Mouse (Mus musculus): ENCODE results near the gene Donson. TPM values are rescaled to one million over a fixed set of nuclear protein-coding genes. Genes with fewer than 3 reads are reported as not detected.

Gene Donson
- total and polyA plus RNA-seq, 2 experiments from 2014 or later: 4.9 to 5.0 TPM

DNA sequence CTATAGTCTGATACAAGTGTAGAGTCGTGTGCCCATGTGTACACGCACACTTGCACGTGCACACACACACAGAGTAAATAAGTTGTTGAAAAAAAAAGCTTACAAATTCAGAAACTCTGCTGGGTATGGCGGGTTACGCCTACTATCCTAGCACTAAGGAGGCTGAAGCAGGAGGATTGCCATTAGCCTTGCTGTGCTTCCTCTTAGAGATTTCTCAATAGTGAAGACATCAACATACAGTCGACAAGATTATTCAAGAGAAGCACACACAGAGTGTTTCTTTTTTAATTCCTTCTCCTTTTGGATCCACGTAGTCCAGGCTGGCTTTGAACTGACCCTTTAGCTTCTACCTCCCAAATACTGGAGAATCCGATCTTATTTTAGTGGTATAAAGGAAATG lies 48.4 kb downstream of the Donson start:
- DNase-seq (ENCODE audit: low spot score) (no peak), ATAC-seq (ENCODE audit: insufficient read depth, low read depth) (no peak)
- Histone ChIP-seq H3K4me3 (ENCODE audit: low read depth, low read length) (no peak overlapping the region), H3K27me3 (ENCODE audit: control insufficient read depth, insufficient read depth, low read length) (no peaks in the 10 kb centered on the region), H3K9me3 (replicated peaks; ENCODE audit: control insufficient read depth, low read length) (no peaks in the 10 kb centered on the region), H3K36me3 (replicated peaks; ENCODE audit: control insufficient read depth, insufficient read depth, low read length) (peaks cover 81% of the 10 kb centered on the region), H3K4me2 (ENCODE audit: low read depth, low read length) (no peak overlapping the region), H3K9ac (replicated peaks; ENCODE audit: low read depth, low read length) (no peak overlapping the region), H3K27ac (ENCODE audit: low read depth) (no peak overlapping the region), H3K4me1 (ENCODE audit: control insufficient read depth, insufficient read depth) (no peaks in the 10 kb centered on the region)
- 91% methylated on average over 8 of the region's 8 CpGs for WGBS
- TF ChIP-seq CTCF (IDR thresholded peaks at IDR 0.05; ENCODE audit: low read depth) (no peak), EP300 (IDR thresholded peaks at IDR 0.05; ENCODE audit: low read depth) (no peak)

DNA sequence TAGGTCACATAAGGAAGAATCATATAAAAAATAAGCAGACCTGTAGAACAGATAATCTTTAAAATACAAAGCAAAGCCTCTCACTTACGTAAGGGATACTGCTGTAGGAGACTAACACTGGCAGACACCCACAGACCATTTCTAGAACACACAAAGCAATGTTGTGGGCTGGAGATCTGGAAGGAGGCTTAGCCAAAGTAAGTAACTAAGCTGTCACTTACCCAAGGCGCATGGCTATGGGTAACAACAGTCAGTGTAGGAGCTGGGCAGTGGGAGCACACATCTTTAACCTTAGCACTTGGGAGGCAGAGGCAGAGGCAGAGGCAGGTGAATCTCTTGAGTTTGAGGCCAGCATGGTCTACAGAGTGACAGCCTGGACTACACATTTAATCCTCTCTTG lies 48.9 kb downstream of the Donson start:
- H3K9me3 ChIP-seq (replicated peaks; ENCODE audit: control insufficient read depth, low read length): no peaks in the 10 kb centered on the region
- WGBS: 92% methylated on average over 2 of the region's 2 CpGs
- H3K27ac ChIP-seq (ENCODE audit: low read depth): no peak overlapping the region
- H3K9ac ChIP-seq (replicated peaks; ENCODE audit: low read depth, low read length): no peak overlapping the region
- no peak overlapping the region for H3K4me3 ChIP-seq (ENCODE audit: low read depth, low read length)
- H3K4me1 ChIP-seq (ENCODE audit: control insufficient read depth, insufficient read depth): no peaks in the 10 kb centered on the region
- DNase-seq (ENCODE audit: low spot score) (no peak), ATAC-seq (ENCODE audit: insufficient read depth, low read depth) (no peak)
- no peaks in the 10 kb centered on the region for H3K27me3 ChIP-seq (ENCODE audit: control insufficient read depth, insufficient read depth, low read length)
- H3K36me3 ChIP-seq (replicated peaks; ENCODE audit: control insufficient read depth, insufficient read depth, low read length): peaks cover 86% of the 10 kb centered on the region
- TF ChIP-seq EP300 (IDR thresholded peaks at IDR 0.05; ENCODE audit: low read depth) (no peak), CTCF (IDR thresholded peaks at IDR 0.05; ENCODE audit: low read depth) (no peak)
- H3K4me2 ChIP-seq (ENCODE audit: low read depth, low read length): no peak overlapping the region

DNA sequence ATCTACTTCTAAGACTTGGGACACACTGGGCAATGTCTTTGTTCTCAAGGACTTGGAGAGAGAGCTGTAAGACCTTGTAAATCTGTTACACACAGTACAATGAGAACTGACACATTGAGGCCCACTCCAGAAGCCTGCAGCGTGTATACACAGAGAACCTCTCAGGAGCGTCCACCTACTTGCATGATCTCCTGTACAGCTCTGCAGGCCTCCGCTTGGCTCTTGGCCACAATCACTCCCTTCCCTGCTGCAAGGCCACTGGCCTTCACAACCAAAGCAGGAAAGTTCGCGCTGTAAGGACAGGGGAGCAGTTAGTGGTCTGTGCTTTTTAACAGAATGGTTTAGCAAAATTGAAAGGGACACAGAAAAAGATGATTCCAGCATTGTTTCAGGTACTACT lies 49.4 kb downstream of the Donson start:
- no peak for TF ChIP-seq CTCF (IDR thresholded peaks at IDR 0.05; ENCODE audit: low read depth)
- no peak for TF ChIP-seq EP300 (IDR thresholded peaks at IDR 0.05; ENCODE audit: low read depth)

DNA sequence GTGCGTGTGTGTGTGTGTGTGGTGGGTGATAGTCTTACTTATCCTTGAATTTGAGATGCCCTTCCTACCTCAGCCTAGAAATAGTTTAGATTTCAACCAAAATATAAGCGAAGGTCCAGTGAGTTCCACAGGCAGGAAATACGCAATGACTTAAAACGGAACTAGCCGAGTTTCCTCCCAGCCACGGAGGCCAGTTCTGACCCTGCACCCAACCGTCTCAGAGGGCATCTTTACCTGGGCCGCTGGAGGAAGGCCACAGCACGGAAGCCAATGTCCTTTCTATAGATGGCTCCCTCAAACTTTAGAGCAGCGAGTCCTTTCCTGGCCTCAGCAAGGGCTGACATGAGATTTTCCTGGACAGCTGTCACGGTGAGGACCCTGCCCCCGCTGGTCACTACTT lies 54.9 kb downstream of the Donson start:
- TF ChIP-seq EP300 (IDR thresholded peaks at IDR 0.05; ENCODE audit: low read depth) (no peak), CTCF (IDR thresholded peaks at IDR 0.05; ENCODE audit: low read depth) (no peak)
- H3K9ac ChIP-seq (replicated peaks; ENCODE audit: low read depth, low read length): no peak overlapping the region
- DNase-seq (ENCODE audit: low spot score) (no peak), ATAC-seq (ENCODE audit: insufficient read depth, low read depth) (no peak)
- H3K4me2 ChIP-seq (ENCODE audit: low read depth, low read length): no peak overlapping the region
- H3K27ac ChIP-seq (ENCODE audit: low read depth): no peak overlapping the region
- H3K4me1 ChIP-seq (ENCODE audit: control insufficient read depth, insufficient read depth): no peaks in the 10 kb centered on the region
- peaks cover 68% of the 10 kb centered on the region for H3K36me3 ChIP-seq (replicated peaks; ENCODE audit: control insufficient read depth, insufficient read depth, low read length)
- no peak overlapping the region for H3K4me3 ChIP-seq (ENCODE audit: low read depth, low read length)
- 81% methylated on average over 12 of the region's 12 CpGs for WGBS
- H3K9me3 ChIP-seq (replicated peaks; ENCODE audit: control insufficient read depth, low read length): no peaks in the 10 kb centered on the region
- no peaks in the 10 kb centered on the region for H3K27me3 ChIP-seq (ENCODE audit: control insufficient read depth, insufficient read depth, low read length)

More for the DNA sequence above, 49.4 kb downstream of the Donson start:
- no peak overlapping the region for H3K4me3 ChIP-seq (ENCODE audit: low read depth, low read length)
- no peak overlapping the region for H3K27ac ChIP-seq (ENCODE audit: low read depth)
- no peak overlapping the region for H3K9ac ChIP-seq (replicated peaks; ENCODE audit: low read depth, low read length)
- no peaks in the 10 kb centered on the region for H3K4me1 ChIP-seq (ENCODE audit: control insufficient read depth, insufficient read depth)
- no peaks in the 10 kb centered on the region for H3K27me3 ChIP-seq (ENCODE audit: control insufficient read depth, insufficient read depth, low read length)
- no peak for DNase-seq (ENCODE audit: low spot score)
- ATAC-seq (ENCODE audit: insufficient read depth, low read depth): no peak
- no peaks in the 10 kb centered on the region for H3K9me3 ChIP-seq (replicated peaks; ENCODE audit: control insufficient read depth, low read length)
- H3K4me2 ChIP-seq (ENCODE audit: low read depth, low read length): no peak overlapping the region
- peaks cover 86% of the 10 kb centered on the region for H3K36me3 ChIP-seq (replicated peaks; ENCODE audit: control insufficient read depth, insufficient read depth, low read length)
- 85% methylated on average over 5 of the region's 5 CpGs for WGBS

- DNase-seq (ENCODE audit: low spot score) (no peak), ATAC-seq (ENCODE audit: insufficient read depth, low read depth) (no peak)
- Histone ChIP-seq H3K27me3 (ENCODE audit: control insufficient read depth, insufficient read depth, low read length) (no peaks in the 10 kb centered on the region), H3K27ac (ENCODE audit: low read depth) (no peak overlapping the region), H3K9ac (replicated peaks; ENCODE audit: low read depth, low read length) (no peak overlapping the region), H3K4me3 (ENCODE audit: low read depth, low read length) (no peak overlapping the region), H3K4me1 (ENCODE audit: control insufficient read depth, insufficient read depth) (no peaks in the 10 kb centered on the region), H3K9me3 (replicated peaks; ENCODE audit: control insufficient read depth, low read length) (no peaks in the 10 kb centered on the region), H3K4me2 (ENCODE audit: low read depth, low read length) (no peak overlapping the region), H3K36me3 (replicated peaks; ENCODE audit: control insufficient read depth, insufficient read depth, low read length) (peaks cover 68% of the 10 kb centered on the region)
- TF ChIP-seq EP300 (IDR thresholded peaks at IDR 0.05; ENCODE audit: low read depth) (no peak), CTCF (IDR thresholded peaks at IDR 0.05; ENCODE audit: low read depth) (no peak)
- WGBS: 93% methylated on average over 7 of the region's 7 CpGs
Measured at GRCm38 (mm10) chr16:91632940-91633339, 55.6 kb downstream of the Donson start.

GRCm38 (mm10) chr16:91632439-91632838 lies 56.1 kb downstream of the Donson start:
- Histone ChIP-seq H3K9ac (replicated peaks; ENCODE audit: low read depth, low read length) (no peak overlapping the region), H3K4me3 (ENCODE audit: low read depth, low read length) (no peak overlapping the region), H3K4me2 (ENCODE audit: low read depth, low read length) (no peak overlapping the region), H3K9me3 (replicated peaks; ENCODE audit: control insufficient read depth, low read length) (no peaks in the 10 kb centered on the region), H3K27me3 (ENCODE audit: control insufficient read depth, insufficient read depth, low read length) (no peaks in the 10 kb centered on the region), H3K27ac (ENCODE audit: low read depth) (no peak overlapping the region), H3K36me3 (replicated peaks; ENCODE audit: control insufficient read depth, insufficient read depth, low read length) (peaks cover 68% of the 10 kb centered on the region), H3K4me1 (ENCODE audit: control insufficient read depth, insufficient read depth) (no peaks in the 10 kb centered on the region)
- no peak for TF ChIP-seq CTCF (IDR thresholded peaks at IDR 0.05; ENCODE audit: low read depth)
- TF ChIP-seq EP300 (IDR thresholded peaks at IDR 0.05; ENCODE audit: low read depth): no peak
- WGBS: 54% methylated on average over 5 of the region's 5 CpGs
- no peak for ATAC-seq (ENCODE audit: insufficient read depth, low read depth)
- no peak for DNase-seq (ENCODE audit: low spot score)

Data from heart, postnatal 0 days (tissue).